Mouse (Mus musculus): Measurements from ENCODE around the gene Ide.

- TF ChIP-seq CTCF (IDR thresholded peaks at IDR 0.05; ENCODE audit: low read depth): no peak
- TF ChIP-seq EP300 (IDR thresholded peaks at IDR 0.05; ENCODE audit: low read depth): no peak
Measured at GRCm38 (mm10) chr19:37340495-37340894, 2.8 kb upstream of the Ide start.

Measured in liver, embryonic 14.5 days (tissue).